18 mouse cellular contexts compared by ENCODE assay signal in genomic region chr11:3725331-3726054, GRCm38 (mm10).
DNase-seq lines count a peak whose midpoint lies in the region; ATAC-seq lines count a peak whose summit lies in the region.
"Had no signal": no experiment of that assay in that cellular context is flagged by ENCODE, and none has a peak within 500 bp of the region (broad histone marks: within the 10 kb centered on the region; RNA-seq: fewer than 3 reads in every experiment).

No protein-coding gene starts in this region.

- peak; percentile 42 to 53 for DNase-seq in layer of hippocampus, postnatal 10 days (ENCODE audit: low spot score in 2 of 2)
- no peak for DNase-seq in layer of hippocampus, adult 8-10 months (ENCODE audit: low spot score in 2 of 2)
- DNase-seq in forebrain, embryonic 14.5 days (ENCODE audit: low spot score): peak; percentile 84
- DNase-seq in liver: no peak
- DNase-seq in urinary bladder, postnatal 10 days (ENCODE audit: low spot score): no peak
- DNase-seq: adrenal gland, adult 2 months; cerebellum, adult 9-10 months; heart, adult 18-20 months; right cerebral cortex, postnatal 4 days; thymus, adult 2 months had no signal

- ATAC-seq in forebrain, embryonic 14.5 days: peak; percentile 63; the same call in 1 of the 2 replicates
- 0 out of 2 replicates have a peak, but pooled peaks have one; percentile 44 for ATAC-seq in hindbrain, embryonic 16.5 days
- ATAC-seq in neural tube, embryonic 14.5 days (ENCODE audit: low read depth): peak; percentile 62; the same call in 1 of the 2 replicates
- ATAC-seq: intestine, embryonic 15.5 days; liver, embryonic 12.5 days; lung, postnatal 0 days had no signal

- H3K36me3 ChIP-seq in forebrain, embryonic 14.5 days (ENCODE audit: control insufficient read depth, insufficient read depth, low read length): no peaks in the 10 kb centered on the region
- no peaks in the 10 kb centered on the region for H3K36me3 ChIP-seq in hindbrain, embryonic 16.5 days (ENCODE audit: control insufficient read depth, insufficient read depth, low read length)
- no peaks in the 10 kb centered on the region for H3K36me3 ChIP-seq in neural tube, embryonic 14.5 days (ENCODE audit: control insufficient read depth, insufficient read depth, low read length)
- H3K36me3 ChIP-seq: G1E; intestine, embryonic 15.5 days; liver, embryonic 12.5 days had no signal

- peak overlapping the region; percentile 77; the same call in 1 of the 2 replicates for H3K27ac ChIP-seq in forebrain, embryonic 14.5 days (ENCODE audit: low read depth, low read length)
- H3K27ac ChIP-seq in hindbrain, embryonic 16.5 days (ENCODE audit: low read depth, low read length): 0 out of 2 replicates have a peak overlapping the region, but pooled peaks have one; percentile 14
- H3K27ac ChIP-seq in neural tube, embryonic 14.5 days (ENCODE audit: low read depth, low read length): peak overlapping the region; percentile 22; the same call in 1 of the 2 replicates
- H3K27ac ChIP-seq: intestine, embryonic 15.5 days; liver, embryonic 12.5 days had no signal

- peak overlapping the region; percentile 18; the same call in 1 of the 2 replicates for H3K4me2 ChIP-seq in forebrain, embryonic 14.5 days (ENCODE audit: low read length)
- no peak overlapping the region for H3K4me2 ChIP-seq in hindbrain, embryonic 16.5 days (ENCODE audit: low read length)
- no peak overlapping the region for H3K4me2 ChIP-seq in neural tube, embryonic 14.5 days (ENCODE audit: low read depth, low read length)
- H3K4me2 ChIP-seq: intestine, embryonic 15.5 days; liver, embryonic 12.5 days had no signal

- no peaks in the 10 kb centered on the region for H3K27me3 ChIP-seq in forebrain, embryonic 14.5 days (replicated peaks; ENCODE audit: control insufficient read depth, insufficient read depth, low read length)
- H3K27me3 ChIP-seq in hindbrain, embryonic 16.5 days (replicated peaks; ENCODE audit: control insufficient read depth, insufficient read depth, low read length): no peaks in the 10 kb centered on the region
- H3K27me3 ChIP-seq in neural tube, embryonic 14.5 days (ENCODE audit: control insufficient read depth, insufficient read depth, low read length): no peaks in the 10 kb centered on the region
- H3K27me3 ChIP-seq: intestine, embryonic 15.5 days had no signal

- WGBS in forebrain, embryonic 14.5 days: 40% methylated on average over 10 of the region's 10 CpGs
- WGBS in hindbrain, embryonic 16.5 days: 47% methylated on average over 10 of the region's 10 CpGs
- 55% methylated on average over 10 of the region's 10 CpGs for WGBS in neural tube, embryonic 14.5 days

- peaks cover 13% of the 10 kb centered on the region; the same call in 1 of the 2 replicates for H3K4me1 ChIP-seq in forebrain, embryonic 14.5 days (ENCODE audit: control insufficient read depth, insufficient read depth, low read length)
- peaks cover 16% of the 10 kb centered on the region for H3K4me1 ChIP-seq in hindbrain, embryonic 16.5 days (ENCODE audit: control insufficient read depth, insufficient read depth, low read depth, low read length)
- H3K4me1 ChIP-seq in neural tube, embryonic 14.5 days (ENCODE audit: control insufficient read depth, insufficient read depth, low read length): peaks cover 3% of the 10 kb centered on the region; the same call in 1 of the 2 replicates
- H3K4me1 ChIP-seq: intestine, embryonic 15.5 days; liver, embryonic 12.5 days had no signal

- no peak overlapping the region for H3K4me3 ChIP-seq in forebrain, embryonic 14.5 days (ENCODE audit: low read depth, low read length)
- H3K4me3 ChIP-seq in hindbrain, embryonic 16.5 days (ENCODE audit: low read length): no peak overlapping the region
- no peak overlapping the region for H3K4me3 ChIP-seq in neural tube, embryonic 14.5 days (ENCODE audit: low read depth, low read length)
- H3K4me3 ChIP-seq: erythroblast, embryonic 14.5 days; intestine, embryonic 15.5 days; liver, embryonic 12.5 days; myocyte had no signal

- H3K9ac ChIP-seq in forebrain, embryonic 14.5 days (ENCODE audit: low read length): no peak overlapping the region
- H3K9ac ChIP-seq in hindbrain, embryonic 16.5 days (ENCODE audit: low read depth, low read length): no peak overlapping the region
- H3K9ac ChIP-seq in neural tube, embryonic 14.5 days (replicated peaks; ENCODE audit: low read depth, low read length): no peak overlapping the region
- H3K9ac ChIP-seq: intestine, embryonic 15.5 days; liver, embryonic 12.5 days had no signal

- H3K9me3 ChIP-seq in forebrain, embryonic 14.5 days (replicated peaks; ENCODE audit: control insufficient read depth, low read length): no peaks in the 10 kb centered on the region
- H3K9me3 ChIP-seq in hindbrain, embryonic 16.5 days (ENCODE audit: control insufficient read depth, low read length): no peaks in the 10 kb centered on the region
- H3K9me3 ChIP-seq in neural tube, embryonic 14.5 days (ENCODE audit: control insufficient read depth, low read length): no peaks in the 10 kb centered on the region
- H3K9me3 ChIP-seq: G1E; intestine, embryonic 15.5 days; liver, embryonic 12.5 days had no signal

Comparison
In these comparisons a context has a peak if more than half of its experiments do, and no peak if none do; other contexts are left out.
1. DNase-seq: peak in layer of hippocampus, postnatal 10 days (2 of 2) and forebrain, embryonic 14.5 days (single experiment); none in layer of hippocampus, adult 8-10 months (0 of 2), liver (single experiment) and urinary bladder, postnatal 10 days (single experiment).
2. H3K27ac ChIP-seq: peak in every context shown above with its lines; median percentile 77 in forebrain, embryonic 14.5 days; 22 in neural tube, embryonic 14.5 days; 14 in hindbrain, embryonic 16.5 days.
3. Peak in every context shown above with its lines, with median percentiles within 50 percentile points of each other: ATAC-seq.